Mouse (Mus musculus) cerebellum, adult 9-11 months (tissue): ENCODE data around the gene Nobox.

Experiments
- DNase-seq: peaks from one replicate; pipeline ENCODE4 v3.0.0; 2022

The Nobox gene

DNA sequence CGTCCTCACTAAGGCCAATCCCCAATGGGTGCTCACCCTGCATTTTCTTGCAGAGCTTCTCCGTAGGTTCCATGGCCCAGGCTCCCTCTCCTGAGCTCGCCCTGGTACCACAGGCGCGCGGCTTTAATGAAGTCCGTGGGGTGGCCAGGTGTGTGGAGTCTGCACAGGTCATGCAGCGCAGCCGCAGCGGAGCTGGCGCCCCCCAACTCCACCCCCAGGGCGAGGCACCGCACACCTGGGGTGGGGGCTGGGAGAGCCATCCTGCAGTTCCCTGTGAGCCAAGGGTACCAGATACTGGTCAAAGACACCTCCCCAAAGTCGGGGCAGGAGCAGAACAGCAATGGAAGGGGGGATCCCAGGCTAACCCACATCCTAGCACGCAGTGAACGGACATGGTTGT, at the start of gene Nobox:
Nobox (minus strand) TSS at position 101 of the 400 bp plus-strand sequence.
- no peak for DNase-seq

DNA sequence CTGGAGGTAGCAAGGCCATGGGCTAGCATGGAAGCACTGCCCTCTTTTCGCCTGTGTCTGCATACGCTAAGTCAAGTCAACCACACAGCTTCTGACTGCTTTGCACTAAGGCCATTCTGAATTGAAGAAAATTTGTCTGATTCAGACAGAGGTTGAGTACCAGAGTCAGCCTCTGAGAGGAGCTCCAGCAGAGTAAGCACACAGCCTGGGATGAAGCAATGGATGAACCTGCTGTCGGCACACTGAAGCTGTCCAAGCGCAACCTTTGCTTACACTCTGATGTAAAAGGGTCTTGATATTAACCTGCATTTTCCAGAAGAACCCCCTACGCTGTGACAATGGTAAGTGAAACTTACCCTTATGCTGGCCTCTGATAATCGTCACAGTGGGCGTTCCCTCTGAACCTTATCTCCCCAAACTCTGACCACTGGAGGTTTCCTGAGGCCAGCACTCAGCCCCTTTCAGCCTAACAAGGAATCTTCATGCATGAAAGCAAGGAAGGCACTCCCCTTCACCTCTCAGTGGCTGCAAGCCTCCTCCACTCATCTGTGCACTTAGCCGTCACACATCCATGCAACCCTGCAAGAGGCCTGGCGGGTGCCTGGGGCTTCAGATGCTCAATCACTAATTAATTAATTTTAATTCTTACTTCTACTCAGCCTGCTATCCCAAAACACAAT, 45.3 kb upstream of the Nobox start:
- DNase-seq = no peak

DNA sequence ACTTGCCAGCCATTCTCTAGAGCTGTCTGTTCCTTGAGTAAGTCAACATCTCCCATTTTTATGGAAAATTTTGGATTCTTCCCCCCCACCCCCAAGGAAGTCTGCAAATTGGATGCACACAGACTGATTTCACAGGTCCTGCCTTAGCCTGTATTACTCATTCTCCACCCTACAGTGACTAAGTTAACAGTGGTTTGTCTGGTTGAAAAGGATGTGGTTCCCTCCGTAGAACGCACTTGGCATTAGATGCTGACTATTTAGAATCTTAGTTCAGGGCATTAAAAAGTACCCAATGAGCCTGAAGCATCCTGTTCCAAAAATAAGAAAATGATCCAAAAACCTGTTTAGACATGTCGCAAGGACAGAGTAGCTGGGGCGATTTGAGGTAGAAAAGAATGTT, 44.1 kb upstream of the Nobox start:
- DNase-seq = no peak

DNA sequence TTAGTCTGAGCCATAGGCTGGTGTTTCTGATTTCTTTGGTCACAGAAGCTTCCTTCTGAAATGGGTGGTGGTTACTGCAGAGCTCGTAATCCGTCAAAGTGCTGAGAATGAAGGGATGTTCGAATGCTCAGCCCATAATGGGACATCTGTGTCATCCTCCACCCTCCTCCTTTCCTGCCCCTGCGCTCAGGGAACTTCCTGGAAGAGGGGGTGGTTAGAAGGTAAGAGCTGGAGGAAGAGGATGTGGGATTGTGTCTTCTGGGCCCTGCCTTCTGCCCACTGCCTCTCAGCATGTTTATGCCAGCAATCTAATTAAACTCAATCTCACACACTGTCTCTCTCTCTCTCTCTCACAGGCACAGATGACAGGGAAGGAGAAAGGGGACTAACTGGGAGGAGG, 39.7 kb upstream of the Nobox start:
- no peak for DNase-seq

DNA sequence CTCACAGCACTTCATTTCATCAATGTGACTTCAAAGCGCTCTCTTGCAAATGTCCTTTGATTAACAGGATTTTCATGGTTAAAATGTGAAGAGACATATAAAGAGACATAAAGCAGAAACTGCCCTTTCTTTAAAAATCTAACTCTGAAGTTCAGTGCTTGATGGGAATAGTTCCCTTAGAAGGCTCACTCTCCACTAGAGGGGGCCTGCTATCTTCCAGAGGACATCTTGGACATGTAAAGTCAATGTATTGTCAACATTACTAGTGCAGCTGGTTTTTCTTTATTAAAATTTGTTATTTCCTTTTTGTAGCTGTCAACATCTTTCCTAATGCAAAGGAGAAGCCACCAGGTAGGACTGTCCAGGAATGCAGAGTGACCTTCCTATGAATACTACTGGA, 38.3 kb upstream of the Nobox start:
- DNase-seq = no peak

DNA sequence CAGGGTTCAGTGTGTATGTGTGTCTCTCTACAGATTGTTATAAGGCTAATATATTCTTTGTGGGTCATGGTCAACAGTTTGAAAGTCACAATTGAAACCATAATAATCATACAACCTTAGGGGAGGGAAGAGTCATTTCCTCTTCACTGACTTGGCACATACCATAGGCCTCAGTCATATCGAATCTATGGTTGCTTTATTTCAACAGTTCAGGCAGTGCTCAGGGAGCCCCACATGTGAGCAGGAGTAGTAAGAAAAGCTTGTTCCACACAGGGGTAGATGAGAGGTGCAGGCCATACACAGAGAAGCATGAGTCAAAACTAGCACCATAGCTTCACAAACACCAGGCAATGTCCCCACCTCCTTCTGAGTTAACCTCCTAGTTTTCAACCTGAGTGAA, 33.7 kb upstream of the Nobox start:
- DNase-seq = no peak

DNA sequence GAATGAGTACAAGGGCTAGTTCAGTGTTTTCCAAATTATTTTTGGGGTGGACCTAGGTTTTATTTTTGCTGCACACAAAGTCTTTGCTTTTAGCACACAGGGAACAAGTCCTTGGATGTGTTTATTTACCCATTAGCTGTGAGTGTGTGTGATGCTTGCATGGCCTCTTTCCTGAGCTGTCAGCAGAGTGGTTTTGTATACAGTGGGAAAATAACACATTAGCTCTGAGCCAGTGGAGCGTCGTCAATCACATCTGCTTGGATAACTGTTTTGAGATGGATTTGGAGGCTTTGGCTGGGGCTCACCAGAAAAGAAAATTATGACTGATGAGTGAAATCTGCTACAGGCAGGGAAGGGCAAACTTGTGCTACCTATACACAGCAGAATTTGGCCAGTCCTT, 33.0 kb upstream of the Nobox start:
- DNase-seq = no peak

DNA sequence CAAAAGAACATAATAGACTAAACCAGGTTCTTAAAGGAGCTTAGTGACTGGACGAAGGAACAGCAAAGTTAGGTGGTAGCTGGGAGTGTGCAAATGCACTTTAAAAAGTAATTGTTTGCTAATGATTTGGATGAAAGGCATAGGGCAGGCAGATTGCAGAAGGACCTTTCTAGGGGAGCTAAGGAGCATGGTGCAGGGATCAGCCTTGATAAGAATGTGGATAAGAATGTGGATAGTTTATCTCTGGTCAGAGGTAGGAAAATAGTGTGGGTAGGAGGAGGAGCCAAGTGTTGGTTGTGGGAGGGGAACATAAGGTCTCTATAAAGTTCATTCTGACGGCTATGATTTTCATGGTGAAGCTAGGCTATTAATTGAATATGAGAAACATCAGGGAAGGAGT, 29.4 kb upstream of the Nobox start:
- DNase-seq = no peak

DNA sequence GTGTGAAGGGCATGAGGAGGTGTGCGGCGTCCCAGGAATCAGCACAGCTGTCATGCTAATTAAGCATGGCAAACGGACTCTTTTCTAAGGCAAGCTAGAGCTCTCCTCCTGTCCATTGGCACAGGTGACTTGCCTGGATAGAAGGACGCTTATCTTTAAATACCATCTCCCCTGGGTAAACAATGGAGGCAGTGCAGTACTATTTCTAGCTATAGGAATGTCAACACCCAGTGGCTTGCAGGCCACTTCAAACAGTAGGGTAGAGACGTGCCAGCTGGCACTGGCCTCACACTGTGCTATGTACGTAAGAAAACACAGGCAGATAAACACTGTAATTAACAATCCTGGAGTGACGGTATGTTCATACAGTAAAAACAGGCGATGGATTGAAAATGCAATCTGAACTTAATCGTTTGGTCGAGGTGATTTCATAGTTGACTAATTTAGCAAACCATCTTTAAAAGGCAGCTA, 28.2 kb upstream of the Nobox start:
- DNase-seq = peak; percentile 87

DNA sequence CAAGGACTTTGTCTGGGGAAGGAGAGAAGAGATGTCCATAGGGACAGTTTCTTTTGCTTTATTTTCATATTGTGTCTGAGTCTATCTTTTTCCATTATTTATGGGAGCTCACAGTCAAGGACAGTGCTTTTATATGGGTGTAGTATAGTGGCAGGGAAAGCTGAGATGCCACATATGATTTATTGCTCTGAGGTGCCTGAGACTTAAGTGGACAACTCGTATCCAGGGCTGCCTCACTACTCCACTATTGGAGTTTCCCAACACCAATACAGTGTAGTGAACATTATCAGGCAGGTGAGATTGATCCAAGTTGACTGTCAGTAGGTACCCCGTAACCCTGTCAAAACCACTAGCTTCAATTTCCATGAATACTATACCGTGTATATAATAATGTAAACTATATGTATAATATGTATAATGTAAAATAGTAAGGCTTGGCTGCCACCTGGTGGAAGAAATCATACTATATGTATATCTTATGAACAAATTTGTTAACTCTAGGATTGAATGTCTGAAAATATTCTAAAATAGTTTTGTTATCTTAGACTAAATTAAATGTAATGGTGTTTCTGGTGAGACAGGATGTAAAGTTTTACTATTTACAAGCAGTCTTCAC, 26.4 kb upstream of the Nobox start:
- no peak for DNase-seq

DNA sequence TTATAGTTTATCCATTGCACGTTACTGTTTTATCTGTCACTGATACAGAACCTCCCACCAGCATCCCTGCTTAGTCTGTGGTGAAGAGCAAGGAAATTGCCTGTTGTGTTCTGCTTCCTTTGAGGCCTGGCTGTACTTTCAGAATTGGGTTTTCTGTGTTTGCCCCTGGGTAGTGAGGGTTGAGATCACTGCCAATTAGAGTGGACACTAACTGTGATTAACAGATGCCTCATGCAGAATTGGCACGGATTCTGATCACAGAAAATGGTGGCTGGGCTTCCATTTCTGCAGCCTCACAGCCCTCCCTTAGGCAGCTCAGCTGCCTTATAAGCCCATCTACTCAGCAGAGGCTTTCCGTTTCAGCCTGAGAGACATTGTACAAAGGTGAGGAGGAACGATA, 24.1 kb upstream of the Nobox start:
- DNase-seq = peak; percentile 94

DNA sequence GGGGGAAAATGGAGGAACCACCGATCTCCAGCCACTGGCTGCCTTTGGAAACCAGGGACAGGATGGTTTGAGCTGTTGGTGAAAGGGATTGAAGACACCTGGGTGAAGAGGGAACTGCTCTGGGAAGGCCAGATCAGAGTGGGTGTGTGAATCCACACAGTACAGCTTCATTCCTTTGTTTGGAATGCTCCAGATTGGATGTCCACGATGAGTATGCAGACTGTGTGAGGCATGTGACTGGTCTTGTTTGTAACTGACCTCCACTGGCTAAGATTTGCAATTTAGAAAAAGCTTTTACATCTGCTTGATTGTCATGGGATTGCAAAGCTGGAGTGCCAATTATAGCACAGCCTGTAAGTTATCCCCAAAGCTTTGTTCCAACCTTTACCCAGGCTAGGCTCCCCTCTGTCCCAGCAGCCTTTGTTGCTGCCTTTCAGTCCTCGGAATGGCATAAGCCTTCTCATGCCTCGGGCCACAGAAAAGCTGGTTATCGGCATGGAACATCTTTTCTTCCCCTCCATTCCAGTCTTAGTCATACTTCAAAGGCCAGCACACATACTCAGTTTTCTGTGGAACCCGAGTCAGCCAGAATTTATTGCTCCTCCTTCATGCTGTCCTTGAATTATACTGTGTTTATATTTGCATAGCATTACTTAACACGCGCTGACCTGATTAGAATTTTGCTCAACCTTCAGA, 3.8 kb upstream of the Nobox start:
- no peak for DNase-seq

DNA sequence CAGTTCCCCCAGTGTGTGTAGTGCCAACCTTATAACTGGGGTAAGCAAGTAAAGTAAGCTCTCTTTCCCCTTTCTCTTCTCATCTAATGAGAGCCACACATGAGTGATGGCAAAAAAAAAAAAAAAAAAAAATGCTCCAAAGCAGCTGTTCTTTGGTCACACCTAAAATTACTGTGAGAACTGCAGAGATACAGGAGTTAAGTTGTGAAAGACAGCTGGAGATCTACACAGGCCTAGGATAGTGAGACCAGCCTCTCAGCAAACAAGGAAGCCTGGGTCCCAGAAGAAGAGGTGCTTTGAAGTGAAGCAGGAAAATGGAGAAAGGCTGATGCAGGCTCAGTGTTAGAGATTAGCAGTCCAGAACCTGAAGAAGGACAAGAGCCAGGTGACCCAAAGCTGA, 3.2 kb upstream of the Nobox start:
- DNase-seq = no peak

DNA sequence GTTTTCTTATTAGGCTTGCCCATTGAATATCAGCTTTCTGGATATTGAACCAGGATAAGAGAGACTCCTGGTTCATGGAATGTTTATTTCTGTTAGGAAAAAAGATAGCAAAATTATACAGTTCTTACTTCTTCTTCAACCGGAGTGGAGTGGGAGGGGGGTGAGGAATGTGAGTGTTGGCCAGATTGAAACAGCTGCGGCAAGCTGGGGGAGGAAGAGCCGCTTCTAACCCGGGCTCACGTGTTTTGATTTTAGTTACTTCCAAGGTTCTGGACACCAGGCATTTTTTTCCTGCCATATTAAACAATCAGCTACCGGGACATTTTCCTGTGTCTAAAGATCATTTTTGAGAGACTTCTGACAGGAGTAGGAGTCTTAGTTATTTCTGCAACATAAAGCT, 717 bp upstream of the Nobox start:
- no peak for DNase-seq

DNA sequence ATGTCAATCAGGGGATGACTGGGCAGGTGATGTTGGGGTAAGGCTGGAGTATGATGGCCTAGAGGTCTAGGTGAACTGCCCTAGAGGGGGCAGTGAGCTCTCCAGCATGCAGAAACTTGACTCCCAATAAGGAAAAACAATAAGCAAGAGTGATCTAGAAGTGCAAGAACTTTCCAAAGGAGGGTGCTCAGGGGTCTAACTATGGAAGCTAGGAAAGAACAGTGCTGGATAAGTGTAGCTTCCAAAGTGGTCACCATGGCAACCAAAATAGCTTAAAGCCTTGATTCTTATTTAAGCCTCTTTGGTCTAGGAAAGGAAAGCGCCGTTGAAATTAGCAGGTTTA, 11.9 kb downstream of the Nobox start:
- no peak for DNase-seq

DNA sequence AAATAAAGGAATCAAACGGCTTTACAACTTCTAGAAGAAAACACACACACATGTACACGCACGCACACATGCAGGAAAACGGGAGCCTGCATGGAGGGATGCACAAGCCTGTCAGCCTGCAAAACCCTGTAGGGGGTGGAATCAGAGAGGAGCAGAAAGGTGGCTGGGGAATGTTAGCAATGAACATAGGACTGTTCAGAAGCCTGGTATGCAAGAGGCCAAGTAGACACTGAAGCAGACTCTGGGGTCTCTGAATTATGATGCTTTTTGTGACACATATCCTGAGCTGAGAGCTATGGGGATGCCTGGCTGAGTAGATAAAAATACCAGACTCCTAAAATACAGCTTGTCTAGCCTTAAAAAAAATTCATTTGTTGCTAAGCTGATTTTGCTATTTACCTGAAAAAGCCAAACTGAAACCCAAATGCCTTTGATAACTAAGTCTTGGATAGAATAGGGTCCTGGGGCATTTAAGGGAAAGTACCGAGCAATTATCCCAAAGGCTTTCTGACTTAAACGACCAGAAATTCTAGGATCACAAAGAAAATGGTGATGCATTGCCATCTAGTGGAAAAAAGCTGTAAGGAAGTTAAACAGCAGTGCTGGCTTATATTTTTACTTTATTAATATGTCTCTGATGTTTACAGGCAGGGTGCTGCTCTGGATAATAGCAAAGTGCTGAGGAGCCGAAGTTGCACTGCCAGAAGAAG, 12.4 kb downstream of the Nobox start:
- DNase-seq = peak; percentile 36

DNA sequence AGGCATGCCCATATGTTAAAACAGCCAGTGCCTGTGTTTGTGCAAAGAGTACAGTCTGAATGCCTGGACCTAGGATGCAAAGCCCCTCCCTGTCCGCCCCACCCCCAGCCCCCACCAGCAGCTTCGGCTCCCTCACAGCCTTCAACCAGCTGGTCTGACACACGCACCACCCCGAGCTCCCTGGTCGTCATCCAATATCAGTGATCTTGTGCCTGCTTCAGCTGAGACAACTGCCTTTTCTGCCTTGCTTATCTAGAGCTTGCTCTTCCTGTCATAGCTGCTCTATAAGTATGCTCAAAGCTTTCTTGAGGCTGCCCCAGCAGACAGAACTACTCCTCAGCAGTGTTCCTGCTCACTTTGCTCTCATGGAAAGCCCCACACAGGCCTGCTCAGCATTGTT, 13.4 kb downstream of the Nobox start:
- DNase-seq = peak; percentile 56

DNA sequence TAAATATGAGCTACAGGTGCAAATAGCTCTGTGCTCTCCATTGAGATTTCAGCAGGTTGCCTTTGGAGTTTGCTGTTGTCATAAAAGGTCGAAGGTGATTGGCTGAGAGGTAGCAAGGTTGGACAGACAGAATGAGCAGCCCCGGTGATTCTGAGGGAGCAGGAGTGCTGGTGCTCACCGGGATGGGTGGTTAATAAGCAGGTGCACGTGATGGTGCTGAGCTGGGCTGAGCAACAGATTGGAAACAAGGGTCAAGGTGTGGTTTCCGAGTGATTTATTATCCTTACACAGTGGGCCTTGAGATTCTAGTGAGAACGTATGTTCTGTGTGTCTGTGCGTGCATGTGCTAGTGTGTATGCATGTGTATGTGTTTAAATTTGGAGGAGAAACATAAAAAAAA, 16.2 kb downstream of the Nobox start:
- no peak for DNase-seq

DNA sequence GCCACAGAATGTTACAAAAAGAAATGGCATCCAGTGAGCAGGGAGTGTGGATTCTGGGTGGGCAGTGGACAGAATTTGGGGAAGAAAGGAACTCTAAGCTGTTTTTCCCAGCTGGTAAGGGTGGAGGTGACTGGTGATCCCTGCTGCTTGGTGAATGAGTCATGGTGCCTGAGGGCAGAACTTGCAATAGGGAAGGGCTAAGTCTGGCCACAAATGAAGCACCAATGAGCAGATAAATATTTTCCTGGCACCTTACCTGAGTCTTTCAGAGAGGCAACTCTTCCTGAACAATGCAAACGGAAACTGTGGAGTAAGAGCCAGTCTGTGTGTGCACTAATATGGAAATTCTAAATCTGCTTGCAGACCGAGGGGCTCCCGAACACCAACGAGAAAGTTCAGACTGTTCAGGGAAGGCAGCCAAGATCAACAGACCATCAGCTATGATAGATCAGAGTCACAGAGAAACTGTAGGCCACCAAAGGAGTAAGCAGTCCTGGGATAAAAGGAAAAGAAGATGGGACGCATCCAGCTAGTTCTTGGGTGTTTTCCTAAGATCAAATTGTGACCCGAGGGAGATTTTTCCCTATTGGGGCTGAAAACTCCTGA, 16.8 kb downstream of the Nobox start:
- DNase-seq = no peak

DNA sequence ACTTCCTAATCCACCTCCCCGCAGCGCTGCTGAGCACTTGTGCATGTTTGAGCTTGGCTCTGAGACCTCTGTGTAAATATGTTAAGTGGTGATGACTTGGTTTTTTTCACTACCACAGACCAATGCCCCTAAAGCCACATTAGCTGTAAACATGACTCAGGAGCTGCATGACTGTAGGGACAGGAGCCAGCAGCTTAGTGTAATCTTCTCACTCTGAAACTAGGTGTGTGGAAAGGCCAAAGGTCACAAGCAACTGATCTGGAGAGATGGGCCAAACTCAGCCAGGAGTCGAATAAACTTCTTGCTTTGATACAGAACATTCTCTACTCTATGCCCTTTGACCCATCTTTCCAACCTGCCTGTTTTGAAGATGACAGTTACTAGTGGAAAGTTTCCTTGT, 17.3 kb downstream of the Nobox start:
- DNase-seq = no peak

DNA sequence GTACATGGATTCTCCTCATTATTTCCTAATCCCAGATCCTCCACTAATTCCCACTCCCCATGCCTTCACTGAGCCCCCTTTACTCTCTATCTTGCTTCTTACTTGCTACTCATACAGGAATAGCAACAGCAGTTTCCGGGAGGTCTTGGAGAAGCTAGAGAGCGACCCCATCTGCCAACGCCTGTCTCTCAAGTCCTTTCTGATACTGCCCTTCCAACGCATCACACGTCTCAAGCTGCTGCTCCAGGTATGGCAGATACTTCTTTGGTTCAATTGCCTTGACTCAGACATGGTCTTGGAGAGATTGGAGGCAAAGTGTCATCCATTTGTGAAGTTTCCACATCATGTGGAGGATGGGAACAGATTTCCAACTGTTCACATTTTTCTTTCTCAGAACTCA, 28.9 kb downstream of the Nobox start:
- DNase-seq = no peak

DNA sequence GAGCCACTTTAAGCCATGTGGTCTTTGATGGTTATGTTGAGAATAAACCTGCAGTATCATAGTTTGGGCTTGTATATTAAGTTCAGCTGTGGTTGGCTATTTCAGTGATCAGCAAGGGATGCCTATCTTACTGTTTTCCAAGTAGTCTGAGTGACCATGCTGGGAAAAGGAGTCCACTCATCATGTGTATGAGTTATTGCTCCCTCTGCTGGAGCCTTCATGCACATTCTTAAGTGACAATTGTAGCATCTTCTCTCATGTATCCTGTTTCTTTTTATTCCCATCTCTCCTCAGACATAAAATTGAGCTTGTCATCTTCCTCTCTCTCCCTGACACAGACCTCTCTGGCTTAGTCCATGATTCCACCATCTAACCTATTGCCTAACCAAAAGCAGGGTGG, 31.1 kb downstream of the Nobox start:
- DNase-seq = no peak

DNA sequence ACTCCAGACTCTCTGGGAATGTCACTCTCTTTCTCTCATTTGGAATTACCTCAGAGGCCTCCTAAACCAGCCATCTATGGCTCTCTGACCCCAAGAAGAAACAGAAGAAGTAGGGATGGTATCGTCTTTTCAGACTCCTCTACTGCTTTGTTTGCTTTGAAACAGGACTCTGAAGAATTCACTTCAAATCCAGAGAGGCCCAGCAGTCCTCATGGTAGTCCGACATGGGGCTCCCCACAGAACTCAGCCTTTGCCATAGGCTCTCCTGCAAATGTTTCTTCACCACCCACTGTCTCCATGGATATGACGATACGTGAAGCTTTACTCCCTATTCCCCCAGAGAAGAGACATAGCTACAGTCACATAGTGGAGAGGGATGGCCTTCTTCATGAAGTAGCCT, 35.2 kb downstream of the Nobox start:
- DNase-seq = no peak

DNA sequence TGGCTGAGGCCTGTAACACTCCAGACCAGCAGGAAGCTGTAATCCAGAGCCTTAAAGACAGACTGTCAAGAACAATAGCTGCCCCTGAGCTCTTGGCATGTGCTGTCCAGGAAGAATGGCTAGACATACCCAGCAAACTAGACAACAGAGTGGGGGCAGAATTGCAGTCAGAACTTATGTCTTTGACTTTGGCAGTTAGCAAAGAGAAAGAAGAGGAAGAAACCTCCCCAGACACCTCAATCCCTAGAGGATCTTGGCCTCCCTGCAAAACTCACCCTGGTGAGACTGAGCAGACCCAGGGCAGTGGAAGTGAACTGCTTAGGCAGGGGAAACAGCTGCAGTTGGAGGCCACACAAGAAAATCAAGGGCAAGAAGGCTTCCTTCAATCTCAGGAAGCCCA, 36.8 kb downstream of the Nobox start:
- DNase-seq = no peak
